Mouse (Mus musculus) liver, embryonic 16.5 days (tissue): ENCODE data around the gene Ssr2. TPM values are rescaled to one million over a fixed set of nuclear protein-coding genes. Genes with fewer than 3 reads are reported as not detected.

Experiments
- ATAC-seq: fragments of 200-750 bp; cut with Nextera tagmentation; 2 replicates; pipeline ENCODE4 v1.8.0; 2017; ENCODE audit warnings: low read depth, mild to moderate bottlenecking, moderate number of reproducible peaks, moderate library complexity
- H3K27ac ChIP-seq: fragments of 300-500 bp; sonication (generic); 2 replicates; pipeline ENCODE4 v1.5.1; 2014; ENCODE audit warnings: mild to moderate bottlenecking, low read length
- H3K27me3 ChIP-seq: fragments of 300-500 bp; sonication (generic); 2 replicates; pipeline ENCODE4 v1.6.1; 2014; ENCODE audit warnings: low read depth, low read length, mixed read lengths; ENCODE audit not compliant: control insufficient read depth, insufficient read depth
- H3K36me3 ChIP-seq: fragments of 300-500 bp; sonication (generic); 2 replicates; pipeline ENCODE4 v1.6.1; 2014; ENCODE audit warnings: mild to moderate bottlenecking; ENCODE audit not compliant: control insufficient read depth, insufficient read depth
- H3K4me1 ChIP-seq: fragments of 300-500 bp; sonication (generic); 2 replicates; pipeline ENCODE4 v1.6.1; 2014; ENCODE audit warnings: low read depth, low read length, mixed read lengths; ENCODE audit not compliant: control insufficient read depth
- H3K4me2 ChIP-seq: fragments of 300-500 bp; sonication (generic); 2 replicates; pipeline ENCODE4 v1.6.1; 2014; ENCODE audit warnings: low read depth, low read length, mixed read lengths
- H3K4me3 ChIP-seq: fragments of 300-500 bp; sonication (generic); 2 replicates; pipeline ENCODE4 v1.5.1; 2014; ENCODE audit warnings: low read depth, mild to moderate bottlenecking, low read length
- H3K9ac ChIP-seq: fragments of 300-500 bp; sonication (generic); 2 replicates; pipeline ENCODE4 v1.6.1; 2014; ENCODE audit warnings: low read depth, low read length
- H3K9me3 ChIP-seq: fragments of 300-500 bp; sonication (generic); replicated peaks from 2 replicates; pipeline ENCODE4 v1.6.1; 2016; ENCODE audit warnings: low read length; ENCODE audit not compliant: control insufficient read depth
- WGBS: fragments of 180-500 bp; shearing (Covaris S2); extraction: QIAGEN DNeasy Blood & Tissue Kit; methylation state at CpG from one replicate; pipeline ENCODE4 v1.1.7; 2014; ENCODE audit not compliant: insufficient replicate concordance; 5-methylcytosine and 5-hydroxymethylcytosine counted together
- polyA plus RNA-seq: library from polyadenylated mRNA; unstranded; fragments of >200 nt; fragmentation: Nextera tagmentation; extraction: Ambion mirVana; gene quantifications from 2 replicates; pipeline ENCODE4 v1.2.1, GENCODE M21; 2015

Gene Ssr2
- polyA plus RNA-seq, 1 experiment from 2014 or later: 190 TPM

GRCm38 (mm10) chr3:88540085-88540484 lies 35.6 kb upstream of the Ssr2 start:
- H3K4me3 ChIP-seq: no peak overlapping the region
- H3K27ac ChIP-seq: no peak overlapping the region
- H3K27me3 ChIP-seq: no peaks in the 10 kb centered on the region
- H3K36me3 ChIP-seq: no peaks in the 10 kb centered on the region
- H3K9me3 ChIP-seq: no peaks in the 10 kb centered on the region
- H3K4me2 ChIP-seq: no peak overlapping the region
- H3K4me1 ChIP-seq: peaks cover 14% of the 10 kb centered on the region
- 72% methylated on average over 5 of the region's 5 CpGs for WGBS
- ATAC-seq: no peak
- H3K9ac ChIP-seq: no peak overlapping the region

GRCm38 (mm10) chr3:88541622-88542401 lies 33.9 kb upstream of the Ssr2 start:
- no peak overlapping the region for H3K4me3 ChIP-seq
- H3K36me3 ChIP-seq: no peaks in the 10 kb centered on the region
- no peaks in the 10 kb centered on the region for H3K27me3 ChIP-seq
- H3K4me2 ChIP-seq: no peak overlapping the region
- WGBS: 68% methylated on average over 7 of the region's 7 CpGs
- H3K4me1 ChIP-seq: peaks cover 6% of the 10 kb centered on the region
- H3K27ac ChIP-seq: no peak overlapping the region
- no peaks in the 10 kb centered on the region for H3K9me3 ChIP-seq
- ATAC-seq: no peak
- no peak overlapping the region for H3K9ac ChIP-seq

GRCm38 (mm10) chr3:88542486-88542885 lies 33.2 kb upstream of the Ssr2 start:
- Histone ChIP-seq H3K9me3 (no peaks in the 10 kb centered on the region), H3K9ac (no peak overlapping the region), H3K4me1 (peaks cover 7% of the 10 kb centered on the region), H3K4me3 (no peak overlapping the region), H3K4me2 (no peak overlapping the region), H3K27me3 (no peaks in the 10 kb centered on the region), H3K27ac (no peak overlapping the region), H3K36me3 (no peaks in the 10 kb centered on the region)
- ATAC-seq: no peak
- WGBS: 74% methylated on average over 4 of the region's 4 CpGs

GRCm38 (mm10) chr3:88543174-88543573 lies 32.5 kb upstream of the Ssr2 start:
- Histone ChIP-seq H3K9ac (no peak overlapping the region), H3K4me3 (no peak overlapping the region), H3K27me3 (no peaks in the 10 kb centered on the region), H3K27ac (no peak overlapping the region), H3K9me3 (no peaks in the 10 kb centered on the region), H3K4me1 (peaks cover 7% of the 10 kb centered on the region), H3K36me3 (no peaks in the 10 kb centered on the region), H3K4me2 (no peak overlapping the region)
- 65% methylated on average over 8 of the region's 8 CpGs for WGBS
- ATAC-seq: no peak

GRCm38 (mm10) chr3:88543651-88544410 lies 31.8 kb upstream of the Ssr2 start:
- H3K9ac ChIP-seq: no peak overlapping the region
- H3K9me3 ChIP-seq: no peaks in the 10 kb centered on the region
- H3K4me1 ChIP-seq: peaks cover 7% of the 10 kb centered on the region
- no peaks in the 10 kb centered on the region for H3K27me3 ChIP-seq
- WGBS: 39% methylated on average over 5 of the region's 5 CpGs
- no peak overlapping the region for H3K4me2 ChIP-seq
- no peaks in the 10 kb centered on the region for H3K36me3 ChIP-seq
- ATAC-seq: no peak
- no peak overlapping the region for H3K27ac ChIP-seq
- no peak overlapping the region for H3K4me3 ChIP-seq

GRCm38 (mm10) chr3:88544514-88544913 lies 31.2 kb upstream of the Ssr2 start:
- H3K27ac ChIP-seq: no peak overlapping the region
- H3K27me3 ChIP-seq: no peaks in the 10 kb centered on the region
- peaks cover 7% of the 10 kb centered on the region for H3K4me1 ChIP-seq
- ATAC-seq: no peak
- no peak overlapping the region for H3K9ac ChIP-seq
- H3K4me3 ChIP-seq: no peak overlapping the region
- WGBS: 37% methylated on average over 5 of the region's 5 CpGs
- no peaks in the 10 kb centered on the region for H3K36me3 ChIP-seq
- H3K9me3 ChIP-seq: no peaks in the 10 kb centered on the region
- H3K4me2 ChIP-seq: no peak overlapping the region

- 45% methylated on average over 20 of the region's 20 CpGs for WGBS
- ATAC-seq: no peak
- Histone ChIP-seq H3K9me3 (no peaks in the 10 kb centered on the region), H3K4me2 (no peak overlapping the region), H3K27me3 (no peaks in the 10 kb centered on the region), H3K4me3 (no peak overlapping the region), H3K9ac (no peak overlapping the region), H3K27ac (no peak overlapping the region), H3K4me1 (peaks cover 7% of the 10 kb centered on the region), H3K36me3 (no peaks in the 10 kb centered on the region)
Observed at GRCm38 (mm10) chr3:88544955-88545591, 30.6 kb upstream of the Ssr2 start.

GRCm38 (mm10) chr3:88546674-88547418 lies 28.8 kb upstream of the Ssr2 start:
- H3K9ac ChIP-seq: no peak overlapping the region
- WGBS: 41% methylated on average over 6 of the region's 6 CpGs
- no peak overlapping the region for H3K27ac ChIP-seq
- H3K4me3 ChIP-seq: no peak overlapping the region
- H3K4me1 ChIP-seq: peaks cover 14% of the 10 kb centered on the region
- no peak overlapping the region for H3K4me2 ChIP-seq
- no peaks in the 10 kb centered on the region for H3K27me3 ChIP-seq
- no peaks in the 10 kb centered on the region for H3K9me3 ChIP-seq
- ATAC-seq: no peak
- H3K36me3 ChIP-seq: no peaks in the 10 kb centered on the region
